Mouse (Mus musculus): ENCODE data around the gene Sun1.

DNA sequence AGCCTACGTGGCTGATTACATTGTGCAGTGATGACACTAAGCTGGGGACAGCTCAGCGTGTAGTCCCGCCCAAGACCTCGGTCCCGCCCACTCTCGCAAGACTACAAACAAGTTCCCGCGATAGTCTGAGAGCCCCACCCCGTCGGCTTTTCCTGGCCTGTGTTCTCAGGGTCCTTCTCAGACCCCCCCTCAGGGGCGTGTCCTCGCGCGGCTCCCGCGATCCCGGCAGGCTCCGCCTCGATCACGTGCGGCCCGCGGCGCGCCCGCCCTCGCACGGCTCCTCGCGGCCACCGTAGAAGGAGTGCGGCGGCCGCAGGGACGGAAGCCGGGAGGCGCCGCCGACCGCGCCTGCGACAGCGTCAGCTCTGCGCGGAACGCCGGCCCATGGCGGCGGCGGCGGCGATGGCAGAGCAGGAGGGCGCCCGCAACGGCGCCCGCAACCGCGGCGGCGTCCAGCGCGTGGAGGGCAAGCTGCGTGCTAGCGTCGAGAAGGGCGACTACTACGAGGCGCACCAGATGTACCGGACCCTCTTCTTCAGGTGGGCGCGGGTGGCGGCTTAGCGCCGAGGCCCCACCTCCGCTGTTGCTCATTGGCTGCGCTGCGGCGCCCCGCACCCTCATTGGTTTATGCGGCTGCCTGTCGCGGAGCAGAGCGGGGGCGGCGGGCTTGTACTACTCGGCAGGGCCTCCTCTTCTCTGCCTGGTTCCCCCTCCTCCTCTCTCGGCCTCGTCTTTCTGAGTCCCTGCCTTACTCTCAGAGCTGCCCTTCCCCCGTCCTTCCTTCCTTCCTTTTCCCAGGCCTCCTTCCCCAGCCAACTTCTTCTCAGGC is 51.9 kb downstream of the Sun1 start, which contains the start of gene Get4:
- TF ChIP-seq POLR2AphosphoS2 (IDR thresholded peaks at IDR 0.05; ENCODE audit: low read length) (peak; percentile 88; the same call in 1 of the 2 replicates), GATA1 (IDR thresholded peaks at IDR 0.05; ENCODE audit: low read depth, low read length) (no peak), NELFE (IDR thresholded peaks at IDR 0.05; ENCODE audit: low read depth, low read length) (peak; percentile 77), CTCF (IDR thresholded peaks at IDR 0.05 in 2 of 3, conservative IDR thresholded peaks at IDR 0.05 in 1 of 3; ENCODE audit: control insufficient read depth in 1 of 3, insufficient read depth in 1 of 3, low read depth in 2 of 3, low read length in 3 of 3, poor library complexity in 1 of 3, severe bottlenecking in 1 of 3) (no peak), USF1 (IDR thresholded peaks at IDR 0.05; ENCODE audit: low read depth, low read length) (peak; percentile 98), BHLHE40 (IDR thresholded peaks at IDR 0.05; ENCODE audit: borderline replicate concordance, low read depth, low read length) (peak; percentile 100)

Data from MEL (cell line).